Mouse (Mus musculus) midbrain, embryonic 16.5 days (tissue): ENCODE results near the gene Ralgps2. TPM values are rescaled to one million over a fixed set of nuclear protein-coding genes. Genes with fewer than 3 reads are reported as not detected.

Experiments
- ATAC-seq: fragments of 200-750 bp; cut with Nextera tagmentation; 2 replicates; pipeline ENCODE4 v1.8.0; 2017; ENCODE audit warnings: moderate TSS enrichment
- H3K27ac ChIP-seq: fragments of 300-500 bp; sonication (generic); 2 replicates; pipeline ENCODE4 v1.5.1; 2014; ENCODE audit warnings: mild to moderate bottlenecking, low read length, mixed read lengths
- H3K27me3 ChIP-seq: fragments of 300-500 bp; sonication (generic); 2 replicates; pipeline ENCODE4 v1.6.1; 2014; ENCODE audit warnings: low read depth, low read length, mixed read lengths; ENCODE audit not compliant: control insufficient read depth, insufficient read depth
- H3K36me3 ChIP-seq: fragments of 300-500 bp; sonication (generic); 2 replicates; pipeline ENCODE4 v1.6.1; 2014; ENCODE audit warnings: mild to moderate bottlenecking, low read length, moderate library complexity, mixed read lengths; ENCODE audit not compliant: control insufficient read depth, insufficient read depth
- H3K4me1 ChIP-seq: fragments of 300-500 bp; sonication (generic); 2 replicates; pipeline ENCODE4 v1.6.1; 2014; ENCODE audit warnings: mild to moderate bottlenecking, low read length, mixed read lengths; ENCODE audit not compliant: control insufficient read depth, insufficient read depth
- H3K4me2 ChIP-seq: fragments of 300-500 bp; sonication (generic); 2 replicates; pipeline ENCODE4 v1.6.1; 2014; ENCODE audit warnings: mild to moderate bottlenecking, low read length, mixed read lengths
- H3K4me3 ChIP-seq: fragments of 300-500 bp; sonication (generic); 2 replicates; pipeline ENCODE4 v1.5.1; 2014; ENCODE audit warnings: low read depth, mild to moderate bottlenecking, low read length, moderate library complexity, mixed read lengths
- H3K9ac ChIP-seq: fragments of 300-500 bp; sonication (generic); 2 replicates; pipeline ENCODE4 v1.6.1; 2014; ENCODE audit warnings: low read depth, low read length, mixed read lengths
- H3K9me3 ChIP-seq: fragments of 300-500 bp; sonication (generic); replicated peaks from 2 replicates; pipeline ENCODE4 v1.6.1; 2014; ENCODE audit warnings: mild to moderate bottlenecking, low read length, mixed read lengths; ENCODE audit not compliant: control insufficient read depth, poor library complexity, severe bottlenecking
- WGBS: fragments of 180-500 bp; shearing (Covaris S2); extraction: QIAGEN DNeasy Blood & Tissue Kit; methylation state at CpG from one replicate; pipeline ENCODE4 v1.1.7; 2014; 5-methylcytosine and 5-hydroxymethylcytosine counted together
- polyA plus RNA-seq: library from polyadenylated mRNA; unstranded; fragments of >200 nt; fragmentation: Nextera tagmentation; extraction: Ambion mirVana; gene quantifications from 2 replicates; pipeline ENCODE4 v1.2.1, GENCODE M21; 2015

Ralgps2 gene
- polyA plus RNA-seq = 78.1 and 99.7 TPM in 2 replicates

- H3K27me3 ChIP-seq = no peaks in the 10 kb centered on the region
- H3K36me3 ChIP-seq = no peaks in the 10 kb centered on the region
- H3K4me1 ChIP-seq = peaks cover 21% of the 10 kb centered on the region
- H3K27ac ChIP-seq = peak within 1 kb of the TSS; percentile 98
- WGBS = under 1% methylated on average over 103 of the region's 124 CpGs
- peak within 1 kb of the TSS; percentile 59 for H3K4me2 ChIP-seq
- H3K9me3 ChIP-seq = no peaks in the 10 kb centered on the region
- H3K9ac ChIP-seq = peak within 1 kb of the TSS; percentile 95
- ATAC-seq = peak; percentile 88
- H3K4me3 ChIP-seq = peak within 1 kb of the TSS; percentile 93
Measured at GRCm38 (mm10) chr1:156939251-156940141, at the start of gene Ralgps2. Gene Ralgps2, minus strand, starts transcription at chr1:156939626.

GRCm38 (mm10) chr1:156987576-156987975 lies 48.1 kb upstream of the Ralgps2 start:
- Histone ChIP-seq H3K4me1 (peaks cover 11% of the 10 kb centered on the region; the same call in 1 of the 2 replicates), H3K36me3 (no peaks in the 10 kb centered on the region), H3K27ac (no peak overlapping the region), H3K9ac (no peak overlapping the region), H3K4me2 (no peak overlapping the region), H3K9me3 (no peaks in the 10 kb centered on the region), H3K27me3 (no peaks in the 10 kb centered on the region), H3K4me3 (no peak overlapping the region)
- no peak for ATAC-seq
- WGBS = 90% methylated on average over 3 of the region's 3 CpGs

GRCm38 (mm10) chr1:156986641-156987345 lies 47.4 kb upstream of the Ralgps2 start:
- Histone ChIP-seq H3K27me3 (no peaks in the 10 kb centered on the region), H3K9ac (no peak overlapping the region), H3K27ac (no peak overlapping the region), H3K9me3 (no peaks in the 10 kb centered on the region), H3K4me1 (peaks cover 11% of the 10 kb centered on the region; the same call in 1 of the 2 replicates), H3K4me2 (no peak overlapping the region), H3K4me3 (no peak overlapping the region), H3K36me3 (no peaks in the 10 kb centered on the region)
- WGBS = 79% methylated on average over 6 of the region's 6 CpGs
- ATAC-seq = no peak

- Histone ChIP-seq H3K27me3 (no peaks in the 10 kb centered on the region), H3K4me2 (no peak overlapping the region), H3K36me3 (no peaks in the 10 kb centered on the region), H3K4me1 (peaks cover 11% of the 10 kb centered on the region; the same call in 1 of the 2 replicates), H3K27ac (no peak overlapping the region), H3K4me3 (no peak overlapping the region), H3K9ac (no peak overlapping the region), H3K9me3 (no peaks in the 10 kb centered on the region)
- ATAC-seq = no peak
- 47% methylated on average over 6 of the region's 6 CpGs for WGBS
Measured at GRCm38 (mm10) chr1:156985657-156986640, 46.5 kb upstream of the Ralgps2 start.

GRCm38 (mm10) chr1:156983009-156983870 lies 43.8 kb upstream of the Ralgps2 start:
- Histone ChIP-seq H3K4me2 (no peak overlapping the region), H3K9me3 (no peaks in the 10 kb centered on the region), H3K4me1 (no peaks in the 10 kb centered on the region), H3K36me3 (no peaks in the 10 kb centered on the region), H3K9ac (no peak overlapping the region), H3K4me3 (no peak overlapping the region), H3K27me3 (no peaks in the 10 kb centered on the region), H3K27ac (no peak overlapping the region)
- no peak for ATAC-seq
- WGBS = 72% methylated on average over 14 of the region's 14 CpGs

GRCm38 (mm10) chr1:156981975-156982374 lies 42.5 kb upstream of the Ralgps2 start:
- Histone ChIP-seq H3K9me3 (no peaks in the 10 kb centered on the region), H3K4me3 (no peak overlapping the region), H3K4me1 (no peaks in the 10 kb centered on the region), H3K27ac (no peak overlapping the region), H3K27me3 (no peaks in the 10 kb centered on the region), H3K4me2 (no peak overlapping the region), H3K9ac (no peak overlapping the region), H3K36me3 (no peaks in the 10 kb centered on the region)
- 76% methylated on average over 9 of the region's 9 CpGs for WGBS
- ATAC-seq = peak; percentile 32; the same call in 1 of the 2 replicates

GRCm38 (mm10) chr1:156979722-156980121 lies 40.3 kb upstream of the Ralgps2 start:
- no peak overlapping the region for H3K9ac ChIP-seq
- no peak overlapping the region for H3K4me3 ChIP-seq
- 76% methylated on average over 4 of the region's 4 CpGs for WGBS
- H3K9me3 ChIP-seq = no peaks in the 10 kb centered on the region
- no peaks in the 10 kb centered on the region for H3K27me3 ChIP-seq
- no peak for ATAC-seq
- no peaks in the 10 kb centered on the region for H3K4me1 ChIP-seq
- no peak overlapping the region for H3K4me2 ChIP-seq
- H3K36me3 ChIP-seq = no peaks in the 10 kb centered on the region
- no peak overlapping the region for H3K27ac ChIP-seq

- Histone ChIP-seq H3K27ac (no peak overlapping the region), H3K4me1 (no peaks in the 10 kb centered on the region), H3K9me3 (no peaks in the 10 kb centered on the region), H3K9ac (no peak overlapping the region), H3K4me3 (no peak overlapping the region), H3K27me3 (no peaks in the 10 kb centered on the region), H3K36me3 (no peaks in the 10 kb centered on the region), H3K4me2 (no peak overlapping the region)
- ATAC-seq = no peak
- 92% methylated on average over 7 of the region's 7 CpGs for WGBS
Measured at GRCm38 (mm10) chr1:156978656-156979055, 39.2 kb upstream of the Ralgps2 start.
